Mouse (Mus musculus) liver, embryonic 14.5 days (tissue): ENCODE results near the gene Hmga1. TPM values are rescaled to one million over a fixed set of nuclear protein-coding genes. Genes with fewer than 3 reads are reported as not detected.

Source experiments
- ATAC-seq: fragments of 200-750 bp; cut with Nextera tagmentation; 2 replicates; pipeline ENCODE4 v1.8.0; 2017; ENCODE audit warnings: moderate number of reproducible peaks, mild to moderate bottlenecking, moderate library complexity; ENCODE audit not compliant: insufficient read depth
- DNase-seq, 3 experiments: peaks; one replicate each; pipeline ENCODE4 v3.0.0-alpha.2; 2012 to 2013; ENCODE audit warnings: low read depth in 3 of 3, low spot score in 3 of 3
- H3K27ac ChIP-seq: fragments of 300-500 bp; sonication (generic); 2 replicates; pipeline ENCODE4 v1.5.1; 2014; ENCODE audit warnings: moderate library complexity, mild to moderate bottlenecking, control low read depth, inconsistent platforms
- H3K27me3 ChIP-seq: fragments of 300-500 bp; sonication (generic); 2 replicates; pipeline ENCODE4 v1.6.1; 2014; ENCODE audit warnings: mild to moderate bottlenecking, low read length, moderate library complexity; ENCODE audit not compliant: control insufficient read depth, insufficient read depth
- H3K36me3 ChIP-seq: fragments of 300-500 bp; sonication (generic); replicated peaks from 2 replicates; pipeline ENCODE4 v1.6.1; 2014; ENCODE audit warnings: low read depth; ENCODE audit not compliant: control insufficient read depth, insufficient read depth
- H3K4me1 ChIP-seq, 2 experiments: fragments of 200-500 bp in 1 of 2; fragments of 300-500 bp in 1 of 2; sonication (generic) in 1 of 2; replicated peaks; 2 replicates each; pipeline ENCODE4 v1.6.1; 2012 to 2014; ENCODE audit warnings: antibody characterized with exemption in 1 of 2, inconsistent platforms in 1 of 2, low read length in 1 of 2; ENCODE audit not compliant: control insufficient read depth in 2 of 2, insufficient read depth in 2 of 2
- H3K4me2 ChIP-seq: fragments of 300-500 bp; sonication (generic); 2 replicates; pipeline ENCODE4 v1.6.1; 2014; ENCODE audit warnings: low read depth, mild to moderate bottlenecking, control low read depth, moderate library complexity
- H3K4me3 ChIP-seq, 2 experiments: fragments of 200-500 bp in 1 of 2; fragments of 300-500 bp in 1 of 2; sonication (generic) in 1 of 2; 2 replicates each; pipeline ENCODE4 v1.5.1; 2012 to 2014; ENCODE audit warnings: low read depth in 2 of 2, low read length in 2 of 2, mild to moderate bottlenecking in 2 of 2, control low read depth in 1 of 2, inconsistent platforms in 1 of 2, moderate library complexity in 1 of 2; ENCODE audit not compliant: insufficient read depth in 1 of 2
- H3K9ac ChIP-seq: fragments of 300-500 bp; sonication (generic); replicated peaks from 2 replicates; pipeline ENCODE4 v1.6.1; 2014; ENCODE audit warnings: mild to moderate bottlenecking, control low read depth, moderate library complexity
- H3K9me3 ChIP-seq: fragments of 300-500 bp; sonication (generic); 2 replicates; pipeline ENCODE4 v1.6.1; 2016; ENCODE audit warnings: low read length, mixed read lengths; ENCODE audit not compliant: control insufficient read depth
- CTCF ChIP-seq: IDR thresholded peaks from 2 replicates; pipeline ENCODE4 v1.5.1; 2016; ENCODE audit warnings: antibody characterized with exemption, low read depth, control low read depth
- EP300 ChIP-seq: IDR thresholded peaks from 2 replicates; pipeline ENCODE4 v1.6.1; 2016; ENCODE audit warnings: antibody characterized with exemption, low read depth
- WGBS: fragments of 180-500 bp; shearing (Covaris S2); extraction: QIAGEN DNeasy Blood & Tissue Kit; methylation state at CpG from one replicate; pipeline ENCODE4 v1.1.7; 2014; ENCODE audit not compliant: insufficient replicate concordance; 5-methylcytosine and 5-hydroxymethylcytosine counted together
- polyA plus RNA-seq, 2 experiments: library from polyadenylated mRNA; depleted of rRNA in 1 of 2; stranded (reverse) in 1 of 2; unstranded in 1 of 2; fragments of >200 nt; fragmentation: Nextera tagmentation in 1 of 2; extraction: Ambion mirVana in 1 of 2; gene quantifications; 2 replicates each; pipeline versions ENCODE4 v1.2.1 to v1.2.3; 2012 to 2014

Gene Hmga1
- polyA plus RNA-seq, 2 experiments, result 149 to 162 TPM

- Histone ChIP-seq H3K27me3 (no peaks in the 10 kb centered on the region), H3K4me2 (no peak overlapping the region), H3K36me3 (no peaks in the 10 kb centered on the region; the same call in 1 of the 2 replicates), H3K27ac (no peak overlapping the region), H3K9ac (no peak overlapping the region), H3K4me1 (peaks cover 0 to 3% of the 10 kb centered on the region in 2 experiments; a peak in 1 of 4 replicates), H3K4me3 (no peak overlapping the region), H3K9me3 (no peaks in the 10 kb centered on the region)
- no peak for DNase-seq
- WGBS, result 83% methylated on average over 21 of the region's 21 CpGs
- TF ChIP-seq CTCF, result no peak
- TF ChIP-seq EP300, result no peak
- no peak for ATAC-seq
Measured at GRCm38 (mm10) chr17:27596376-27597190, 40.3 kb downstream of the Hmga1 start.

- TF ChIP-seq CTCF, result no peak
- no peak for TF ChIP-seq EP300
- H3K4me1 ChIP-seq, result peaks cover 5 to 21% of the 10 kb centered on the region in 2 experiments
- no peaks in the 10 kb centered on the region; the same call in 1 of the 2 replicates for H3K36me3 ChIP-seq
- no peak overlapping the region for H3K4me2 ChIP-seq
- ATAC-seq (no peak), DNase-seq (no peak)
- H3K27ac ChIP-seq, result no peak overlapping the region
- WGBS, result 66% methylated on average over 3 of the region's 3 CpGs
- H3K9ac ChIP-seq, result no peak overlapping the region
- H3K27me3 ChIP-seq, result no peaks in the 10 kb centered on the region
- no peak overlapping the region for H3K4me3 ChIP-seq
- no peaks in the 10 kb centered on the region for H3K9me3 ChIP-seq
Measured at GRCm38 (mm10) chr17:27600286-27600685, 44.0 kb downstream of the Hmga1 start.

- Histone ChIP-seq H3K27ac (no peak overlapping the region), H3K4me2 (no peak overlapping the region), H3K4me3 (no peak overlapping the region), H3K9me3 (no peaks in the 10 kb centered on the region), H3K36me3 (no peaks in the 10 kb centered on the region; the same call in 1 of the 2 replicates), H3K4me1 (peaks cover 5 to 22% of the 10 kb centered on the region in 2 experiments), H3K27me3 (no peaks in the 10 kb centered on the region), H3K9ac (no peak overlapping the region)
- no peak for ATAC-seq
- no peak for DNase-seq
- 59% methylated on average over 5 of the region's 5 CpGs for WGBS
- TF ChIP-seq CTCF (no peak), EP300 (no peak)
Measured at GRCm38 (mm10) chr17:27600869-27601268, 44.6 kb downstream of the Hmga1 start.

GRCm38 (mm10) chr17:27603036-27603435 lies 46.7 kb downstream of the Hmga1 start:
- Histone ChIP-seq H3K4me3 (no peak overlapping the region), H3K36me3 (no peaks in the 10 kb centered on the region), H3K9ac (no peak overlapping the region), H3K27ac (no peak overlapping the region), H3K9me3 (no peaks in the 10 kb centered on the region), H3K27me3 (no peaks in the 10 kb centered on the region), H3K4me2 (no peak overlapping the region), H3K4me1 (peaks cover 5 to 24% of the 10 kb centered on the region in 2 experiments)
- ATAC-seq (no peak), DNase-seq (no peak)
- no peak for TF ChIP-seq CTCF
- no peak for TF ChIP-seq EP300
- WGBS, result 78% methylated on average over 2 of the region's 2 CpGs

GRCm38 (mm10) chr17:27603522-27604234 lies 47.4 kb downstream of the Hmga1 start:
- H3K9me3 ChIP-seq, result no peaks in the 10 kb centered on the region
- peaks cover 5 to 24% of the 10 kb centered on the region in 2 experiments for H3K4me1 ChIP-seq
- 31% methylated on average over 21 of the region's 21 CpGs for WGBS
- no peaks in the 10 kb centered on the region for H3K27me3 ChIP-seq
- peak overlapping the region; percentile 12; the same call in 1 of the 2 replicates for H3K27ac ChIP-seq
- no peaks in the 10 kb centered on the region for H3K36me3 ChIP-seq
- no peak for DNase-seq
- no peak overlapping the region; the same call in 1 of the 2 replicates for H3K4me2 ChIP-seq
- no peak overlapping the region for H3K4me3 ChIP-seq
- no peak for TF ChIP-seq CTCF
- peak; percentile 73 for ATAC-seq
- no peak overlapping the region for H3K9ac ChIP-seq
